8 mouse cellular contexts compared by ENCODE assay signal in genomic region chr2:118637888-118638526, GRCm38 (mm10). TPM values are rescaled to one million over a fixed set of nuclear protein-coding genes. Genes with fewer than 3 reads are reported as not detected.
A peak's percentile ranks its signal among the peaks of the same experiment; 100 is the strongest.
DNase-seq lines count a peak whose midpoint lies in the region; ATAC-seq and TF ChIP-seq lines count a peak whose summit lies in the region.

No protein-coding gene starts in this region.

- DNase-seq in adrenal gland, adult (ENCODE audit: inconsistent age in 2 of 2, low spot score in 1 of 2): peak; percentile 61 to 91
- DNase-seq in adrenal gland, adult 8-10 months: no peak
- peak; percentile 68 for DNase-seq in cerebellum, adult 8-10 months
- peak; percentile 35 to 87 for DNase-seq in frontal cortex, adult 2 months (ENCODE audit: extremely low spot score in 1 of 2, low spot score in 1 of 2)
- DNase-seq in left cerebral cortex, adult 2 months (ENCODE audit: extremely low spot score in 1 of 2, low spot score in 2 of 2): peak; percentile 65 to 73
- peak; percentile 80 for DNase-seq in mesoderm, embryonic 11.5 days (ENCODE audit: low read depth, low spot score)
- DNase-seq in right cerebral cortex, postnatal 4 days: peak; percentile 79

- H3K27ac ChIP-seq in left cerebral cortex, adult 2 months: no peak overlapping the region

- TF ChIP-seq CTCF in left cerebral cortex, adult 2 months (IDR thresholded peaks at IDR 0.05): peak; percentile 93

- intact Hi-C loops in left cerebral cortex, adult 2 months (cut with DNase I): loop anchor here (1.0 to 2.0 kb wide), 3 partner anchors 57 to 245 kb away; no protein-coding TSS in a partner anchor

- peak; percentile 59 for ATAC-seq in inflammation-experienced regulatory T-cells, adult 6 months

- H3K4me3 ChIP-seq in left cerebral cortex, adult 2 months: no peak overlapping the region

RNA-seq across cellular contexts. Expression of gene Pak6, which starts 25.1 kb away (rescaled TPM):
- total RNA-seq in adrenal gland, adult 8-10 months (2022): 10 to 100 TPM; 27.0 to 35.6 (median 28.7) TPM
- 58.0 and 60.0 TPM in 2 replicates for polyA plus RNA-seq in frontal cortex, adult 2 months (2012; rRNA removed)
- under 1 TPM in 2 of 3 experiments, not detected in 1; 0.15 to 0.60 TPM for polyA plus RNA-seq in inflammation-experienced regulatory T-cells, adult 6 months (2017; shearing (Covaris generic))
- 100 to 1,000 TPM in 1 of 2 experiments, 10 to 100 TPM in 1; 96.4 to 102 TPM for total RNA-seq in left cerebral cortex, adult 2 months (2021)

RNA-seq across cellular contexts. Expression of gene Bub1b, which starts 40.0 kb away (rescaled TPM):
- total RNA-seq in adrenal gland, adult 8-10 months (2022): 1 to 10 TPM; 3.7 to 8.2 (median 4.8) TPM
- polyA plus RNA-seq in frontal cortex, adult 2 months (2012; rRNA removed): 2.3 and 4.8 TPM in 2 replicates
- polyA plus RNA-seq in inflammation-experienced regulatory T-cells, adult 6 months (2017; shearing (Covaris generic)): 10 to 100 TPM in 1 of 3 experiments, 1 to 10 TPM in 2; 5.4 to 49.0 (median 9.4) TPM
- 1 to 10 TPM; 1.9 to 3.0 TPM for total RNA-seq in left cerebral cortex, adult 2 months (2021)
